Mouse (Mus musculus): ENCODE results near the gene Cbx8. TPM values are rescaled to one million over a fixed set of nuclear protein-coding genes. Genes with fewer than 3 reads are reported as not detected.

The Cbx8 gene
- polyA plus RNA-seq, 1 experiment from 2014 or later: 9.3 TPM

GRCm38 (mm10) chr11:118998540-118999265, 42.1 kb downstream of the Cbx8 start:
- WGBS: 6% methylated on average over 30 of the region's 30 CpGs
- H3K4me2 ChIP-seq (replicated peaks; ENCODE audit: low read depth, low read length): peak overlapping the region; percentile 41
- peaks cover 2% of the 10 kb centered on the region; the same call in 1 of the 2 replicates for H3K27me3 ChIP-seq (ENCODE audit: control insufficient read depth, insufficient read depth, low read length)
- H3K4me3 ChIP-seq (ENCODE audit: low read depth, low read length): 0 out of 2 replicates have a peak overlapping the region, but pooled peaks have one; percentile 8
- no peaks in the 10 kb centered on the region for H3K36me3 ChIP-seq (ENCODE audit: control insufficient read depth, insufficient read depth, low read length)
- peak overlapping the region; percentile 40 for H3K27ac ChIP-seq (ENCODE audit: low read depth, low read length)
- peak; percentile 74 for ATAC-seq (ENCODE audit: low FRiP score)
- no peaks in the 10 kb centered on the region for H3K9me3 ChIP-seq (ENCODE audit: control insufficient read depth, low read length)
- peaks cover 6% of the 10 kb centered on the region; the same call in 1 of the 2 replicates for H3K4me1 ChIP-seq (replicated peaks; ENCODE audit: control insufficient read depth, insufficient read depth, low read length)
- H3K9ac ChIP-seq (ENCODE audit: low read depth, low read length): 0 out of 2 replicates have a peak overlapping the region, but pooled peaks have one; percentile 31
- peak; percentile 98 for DNase-seq (ENCODE audit: low spot score)

- Histone ChIP-seq H3K9ac (ENCODE audit: low read depth, low read length) (no peak overlapping the region), H3K4me1 (replicated peaks; ENCODE audit: control insufficient read depth, insufficient read depth, low read length) (peaks cover 6% of the 10 kb centered on the region; the same call in 1 of the 2 replicates), H3K4me2 (replicated peaks; ENCODE audit: low read depth, low read length) (no peak overlapping the region), H3K27me3 (ENCODE audit: control insufficient read depth, insufficient read depth, low read length) (peaks cover 2% of the 10 kb centered on the region; the same call in 1 of the 2 replicates), H3K4me3 (ENCODE audit: low read depth, low read length) (no peak overlapping the region), H3K36me3 (ENCODE audit: control insufficient read depth, insufficient read depth, low read length) (no peaks in the 10 kb centered on the region), H3K27ac (ENCODE audit: low read depth, low read length) (no peak overlapping the region), H3K9me3 (ENCODE audit: control insufficient read depth, low read length) (no peaks in the 10 kb centered on the region)
- DNase-seq (ENCODE audit: low spot score): no peak
- ATAC-seq (ENCODE audit: low FRiP score): no peak
- 85% methylated on average over 3 of the region's 3 CpGs for WGBS
Measured at GRCm38 (mm10) chr11:118997182-118997581, 43.6 kb downstream of the Cbx8 start.

- H3K4me2 ChIP-seq (replicated peaks; ENCODE audit: low read depth, low read length): no peak overlapping the region
- H3K4me1 ChIP-seq (replicated peaks; ENCODE audit: control insufficient read depth, insufficient read depth, low read length): peaks cover 6% of the 10 kb centered on the region; the same call in 1 of the 2 replicates
- H3K36me3 ChIP-seq (ENCODE audit: control insufficient read depth, insufficient read depth, low read length): no peaks in the 10 kb centered on the region
- DNase-seq (ENCODE audit: low spot score): peak; percentile 17
- H3K4me3 ChIP-seq (ENCODE audit: low read depth, low read length): no peak overlapping the region
- H3K9ac ChIP-seq (ENCODE audit: low read depth, low read length): no peak overlapping the region
- no peak overlapping the region for H3K27ac ChIP-seq (ENCODE audit: low read depth, low read length)
- WGBS: 20% methylated on average over 4 of the region's 4 CpGs
- ATAC-seq (ENCODE audit: low FRiP score): no peak
- H3K27me3 ChIP-seq (ENCODE audit: control insufficient read depth, insufficient read depth, low read length): peaks cover 2% of the 10 kb centered on the region; the same call in 1 of the 2 replicates
- no peaks in the 10 kb centered on the region for H3K9me3 ChIP-seq (ENCODE audit: control insufficient read depth, low read length)
Measured at GRCm38 (mm10) chr11:118995448-118995847, 45.3 kb downstream of the Cbx8 start.

- Histone ChIP-seq H3K27me3 (ENCODE audit: control insufficient read depth, insufficient read depth, low read length) (no peaks in the 10 kb centered on the region), H3K9ac (ENCODE audit: low read depth, low read length) (no peak overlapping the region), H3K4me2 (replicated peaks; ENCODE audit: low read depth, low read length) (no peak overlapping the region), H3K27ac (ENCODE audit: low read depth, low read length) (no peak overlapping the region), H3K4me3 (ENCODE audit: low read depth, low read length) (no peak overlapping the region), H3K4me1 (replicated peaks; ENCODE audit: control insufficient read depth, insufficient read depth, low read length) (0 out of 2 replicates have a peak, but pooled peaks cover 2% of the 10 kb centered on the region), H3K36me3 (ENCODE audit: control insufficient read depth, insufficient read depth, low read length) (no peaks in the 10 kb centered on the region), H3K9me3 (ENCODE audit: control insufficient read depth, low read length) (no peaks in the 10 kb centered on the region)
- DNase-seq (ENCODE audit: low spot score) (no peak), ATAC-seq (ENCODE audit: low FRiP score) (no peak)
- WGBS: 67% methylated on average over 3 of the region's 3 CpGs
Measured at GRCm38 (mm10) chr11:118992781-118993180, 48.0 kb downstream of the Cbx8 start.

- no peak within 1 kb of the TSS for H3K4me3 ChIP-seq (ENCODE audit: low read depth, low read length)
- H3K4me2 ChIP-seq (replicated peaks; ENCODE audit: low read depth, low read length): no peak within 1 kb of the TSS
- H3K27me3 ChIP-seq (ENCODE audit: control insufficient read depth, insufficient read depth, low read length): no peaks in the 10 kb centered on the region
- DNase-seq (ENCODE audit: low spot score): no peak
- H3K9me3 ChIP-seq (ENCODE audit: control insufficient read depth, low read length): no peaks in the 10 kb centered on the region
- no peak within 1 kb of the TSS for H3K27ac ChIP-seq (ENCODE audit: low read depth, low read length)
- H3K36me3 ChIP-seq (ENCODE audit: control insufficient read depth, insufficient read depth, low read length): no peaks in the 10 kb centered on the region
- H3K9ac ChIP-seq (ENCODE audit: low read depth, low read length): no peak within 1 kb of the TSS
- 85% methylated on average over 10 of the region's 10 CpGs for WGBS
- ATAC-seq (ENCODE audit: low FRiP score): no peak
- no peaks in the 10 kb centered on the region; the same call in 1 of the 2 replicates for H3K4me1 ChIP-seq (replicated peaks; ENCODE audit: control insufficient read depth, insufficient read depth, low read length)
Measured at GRCm38 (mm10) chr11:118987999-118988398, 52.8 kb downstream of the Cbx8 start, which contains the start of gene Enpp7. Enpp7 (plus strand) TSS chr11:118988188.

Other genes starting within 250 kb of the Cbx8 start
- gene Rbfox3, start 129.4 kb downstream of the Cbx8 start, polyA plus RNA-seq (2014; fragmentation: Nextera tagmentation; extraction: Ambion mirVana): 11.7 and 12.6 TPM in 2 replicates
- gene Enpp7, start 52.8 kb downstream of the Cbx8 start, polyA plus RNA-seq (2014; fragmentation: Nextera tagmentation; extraction: Ambion mirVana): not detected in 2 replicates
- gene Cbx2, start 18.0 kb downstream of the Cbx8 start, polyA plus RNA-seq (2014; fragmentation: Nextera tagmentation; extraction: Ambion mirVana): 44.4 and 54.5 TPM in 2 replicates
- gene Cbx4, start 45.3 kb upstream of the Cbx8 start, polyA plus RNA-seq (2014; fragmentation: Nextera tagmentation; extraction: Ambion mirVana): 5.4 and 7.1 TPM in 2 replicates
- gene Tbc1d16, start 187.5 kb upstream of the Cbx8 start, polyA plus RNA-seq (2014; fragmentation: Nextera tagmentation; extraction: Ambion mirVana): 16.9 and 20.7 TPM in 2 replicates
- 16.5 and 19.3 TPM in 2 replicates for gene Ccdc40, start 187.6 kb upstream of the Cbx8 start, polyA plus RNA-seq (2014; fragmentation: Nextera tagmentation; extraction: Ambion mirVana)
- 12.6 and 15.3 TPM in 2 replicates for gene Gaa, start 226.9 kb upstream of the Cbx8 start, polyA plus RNA-seq (2014; fragmentation: Nextera tagmentation; extraction: Ambion mirVana)

Data from hindbrain, embryonic 11.5 days (tissue).